Mouse (Mus musculus) neural tube, embryonic 14.5 days (tissue): ENCODE results near the gene Strada. TPM values are rescaled to one million over a fixed set of nuclear protein-coding genes. Genes with fewer than 3 reads are reported as not detected.

ENCODE experiments used
- ATAC-seq: fragments of 200-750 bp; cut with Nextera tagmentation; 2 replicates; pipeline ENCODE4 v1.8.0; 2017; ENCODE audit warnings: low read depth, mild to moderate bottlenecking, moderate TSS enrichment, moderate library complexity
- H3K27ac ChIP-seq: fragments of 300-500 bp; sonication (generic); 2 replicates; pipeline ENCODE4 v1.5.1; 2014; ENCODE audit warnings: low read depth, mild to moderate bottlenecking, control low read depth, low read length, moderate library complexity, mixed read lengths
- H3K27me3 ChIP-seq: fragments of 300-500 bp; sonication (generic); 2 replicates; pipeline ENCODE4 v1.6.1; 2014; ENCODE audit warnings: low read length; ENCODE audit not compliant: control insufficient read depth, insufficient read depth
- H3K36me3 ChIP-seq: fragments of 300-500 bp; sonication (generic); 2 replicates; pipeline ENCODE4 v1.6.1; 2014; ENCODE audit warnings: low read length, mixed read lengths; ENCODE audit not compliant: control insufficient read depth, insufficient read depth
- H3K4me1 ChIP-seq: fragments of 300-500 bp; sonication (generic); 2 replicates; pipeline ENCODE4 v1.6.1; 2014; ENCODE audit warnings: low read length; ENCODE audit not compliant: control insufficient read depth, insufficient read depth
- H3K4me2 ChIP-seq: fragments of 300-500 bp; sonication (generic); 2 replicates; pipeline ENCODE4 v1.6.1; 2014; ENCODE audit warnings: mild to moderate bottlenecking, low read depth, low read length, control low read depth
- H3K4me3 ChIP-seq: fragments of 300-500 bp; sonication (generic); 2 replicates; pipeline ENCODE4 v1.5.1; 2014; ENCODE audit warnings: low read depth, low read length, control low read depth, mixed read lengths
- H3K9ac ChIP-seq: fragments of 300-500 bp; sonication (generic); replicated peaks from 2 replicates; pipeline ENCODE4 v1.6.1; 2014; ENCODE audit warnings: low read depth, mild to moderate bottlenecking, control low read depth, low read length, mixed read lengths
- H3K9me3 ChIP-seq: fragments of 300-500 bp; sonication (generic); 2 replicates; pipeline ENCODE4 v1.6.1; 2016; ENCODE audit warnings: low read length; ENCODE audit not compliant: control insufficient read depth
- WGBS: fragments of 180-500 bp; shearing (Covaris S2); extraction: QIAGEN DNeasy Blood & Tissue Kit; methylation state at CpG from one replicate; pipeline ENCODE4 v1.1.7; 2014; 5-methylcytosine and 5-hydroxymethylcytosine counted together
- polyA plus RNA-seq: library from polyadenylated mRNA; unstranded; fragments of >200 nt; fragmentation: Nextera tagmentation; extraction: Ambion mirVana; gene quantifications from 2 replicates; pipeline ENCODE4 v1.2.1, GENCODE M21; 2014

Gene Strada
- polyA plus RNA-seq, 1 experiment from 2014 or later, result 34.8 TPM

DNA sequence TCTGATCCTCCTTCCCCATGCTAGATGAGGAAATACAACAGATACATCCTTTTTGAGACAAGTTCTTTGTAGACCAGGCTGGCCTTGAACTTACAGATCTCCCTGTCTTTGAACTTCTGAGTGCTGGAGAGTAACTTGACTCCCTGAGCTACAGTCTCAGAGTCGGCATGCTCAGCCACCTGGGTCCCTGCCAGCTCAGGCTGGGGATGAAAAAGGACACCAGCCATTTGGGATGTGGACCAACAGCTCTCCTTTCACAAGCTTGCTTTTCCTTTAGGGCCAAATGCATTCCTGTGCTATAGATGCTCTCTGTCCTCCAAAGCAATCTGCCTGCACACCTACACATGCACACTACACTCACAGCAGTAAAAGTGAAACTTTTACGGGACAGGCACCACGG is 26.9 kb downstream of the Strada start:
- WGBS, result 68% methylated on average over 3 of the region's 3 CpGs
- H3K27ac ChIP-seq, result no peak overlapping the region
- peaks cover 5% of the 10 kb centered on the region; the same call in 1 of the 2 replicates for H3K36me3 ChIP-seq
- H3K9ac ChIP-seq, result no peak overlapping the region
- no peak overlapping the region for H3K4me3 ChIP-seq
- H3K4me1 ChIP-seq, result no peaks in the 10 kb centered on the region
- no peak for ATAC-seq
- no peaks in the 10 kb centered on the region for H3K9me3 ChIP-seq
- H3K4me2 ChIP-seq, result no peak overlapping the region
- no peaks in the 10 kb centered on the region for H3K27me3 ChIP-seq

DNA sequence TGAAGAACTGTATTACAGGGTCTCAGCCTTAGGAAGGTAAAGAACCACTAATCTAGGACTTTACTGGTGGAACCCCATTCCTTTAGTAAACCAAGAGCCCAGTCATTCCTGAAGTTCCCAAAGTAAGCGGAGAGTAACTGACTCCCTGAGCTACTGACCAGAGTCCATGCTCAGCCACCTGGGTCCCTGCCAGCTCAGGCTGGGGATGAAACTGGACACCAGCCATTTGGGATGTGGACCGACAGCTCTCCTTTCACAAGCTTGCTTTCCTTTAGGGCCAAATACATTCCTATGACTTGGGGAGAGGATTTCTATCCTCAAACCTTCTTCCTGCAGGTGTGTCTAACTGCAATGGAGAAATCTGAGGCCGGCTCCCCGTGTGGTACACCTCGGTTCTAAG is 27.6 kb downstream of the Strada start:
- no peak for ATAC-seq
- Histone ChIP-seq H3K4me1 (no peaks in the 10 kb centered on the region), H3K4me2 (no peak overlapping the region), H3K9ac (no peak overlapping the region), H3K27ac (no peak overlapping the region), H3K4me3 (no peak overlapping the region), H3K36me3 (peaks cover 8% of the 10 kb centered on the region; the same call in 1 of the 2 replicates), H3K27me3 (no peaks in the 10 kb centered on the region), H3K9me3 (no peaks in the 10 kb centered on the region)
- 83% methylated on average over 5 of the region's 5 CpGs for WGBS

GRCm38 (mm10) chr11:106173228-106173627 is 28.7 kb downstream of the Strada start:
- no peaks in the 10 kb centered on the region for H3K27me3 ChIP-seq
- no peaks in the 10 kb centered on the region for H3K4me1 ChIP-seq
- H3K27ac ChIP-seq, result no peak overlapping the region
- no peak overlapping the region for H3K9ac ChIP-seq
- no peak overlapping the region for H3K4me2 ChIP-seq
- H3K4me3 ChIP-seq, result no peak overlapping the region
- no peaks in the 10 kb centered on the region for H3K9me3 ChIP-seq
- no peak for ATAC-seq
- H3K36me3 ChIP-seq, result peaks cover 12% of the 10 kb centered on the region; the same call in 1 of the 2 replicates
- 100% methylated on average over 2 of the region's 2 CpGs for WGBS

GRCm38 (mm10) chr11:106170807-106171206 is 31.2 kb downstream of the Strada start:
- 79% methylated on average over 7 of the region's 7 CpGs for WGBS
- Histone ChIP-seq H3K4me3 (no peak overlapping the region), H3K27ac (no peak overlapping the region), H3K27me3 (no peaks in the 10 kb centered on the region), H3K36me3 (peaks cover 30% of the 10 kb centered on the region; the same call in 1 of the 2 replicates), H3K4me2 (no peak overlapping the region), H3K9me3 (no peaks in the 10 kb centered on the region), H3K4me1 (no peaks in the 10 kb centered on the region), H3K9ac (no peak overlapping the region)
- ATAC-seq, result no peak

- 90% methylated on average over 5 of the region's 5 CpGs for WGBS
- H3K9ac ChIP-seq, result no peak overlapping the region
- H3K36me3 ChIP-seq, result peaks cover 48% of the 10 kb centered on the region
Measured at GRCm38 (mm10) chr11:106167435-106167834, 34.5 kb downstream of the Strada start.

DNA sequence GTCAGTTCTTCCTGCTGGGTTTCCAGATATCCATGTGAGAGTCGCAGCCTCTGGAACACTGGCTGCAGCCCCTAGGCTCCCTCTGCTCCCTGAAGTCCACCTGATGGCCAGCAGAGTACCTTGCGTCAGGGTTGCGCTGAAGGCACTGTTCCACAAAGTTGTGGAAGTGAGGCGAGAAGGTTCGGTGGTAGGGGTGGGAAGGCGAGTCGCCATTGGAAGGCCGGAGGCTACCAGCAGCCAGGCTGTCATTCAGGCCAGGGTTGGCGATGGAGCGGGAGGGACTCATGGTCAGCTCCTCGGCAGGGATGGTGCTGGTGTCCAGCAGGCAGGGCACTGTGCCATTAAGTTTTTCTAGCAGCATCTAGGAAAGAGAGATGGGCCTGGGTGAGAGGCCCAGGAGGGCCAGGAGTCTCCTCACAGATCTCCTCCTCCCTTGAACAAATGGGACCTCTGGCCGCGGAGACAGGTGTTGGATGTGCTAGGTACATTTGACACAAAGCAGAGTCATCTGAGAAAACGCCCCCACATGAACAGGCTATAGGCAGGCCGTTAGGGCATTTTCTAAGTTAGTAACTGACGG is 37.3 kb downstream of the Strada start:
- Histone ChIP-seq H3K9me3 (no peaks in the 10 kb centered on the region), H3K27ac (no peak overlapping the region), H3K36me3 (peaks cover 41% of the 10 kb centered on the region), H3K4me3 (no peak overlapping the region), H3K9ac (no peak overlapping the region), H3K4me2 (no peak overlapping the region), H3K4me1 (peaks cover 11% of the 10 kb centered on the region), H3K27me3 (no peaks in the 10 kb centered on the region)
- WGBS, result 94% methylated on average over 16 of the region's 16 CpGs
- ATAC-seq, result no peak

More at GRCm38 (mm10) chr11:106167435-106167834, 34.5 kb downstream of the Strada start:
- Histone ChIP-seq H3K4me3 (no peak overlapping the region), H3K27ac (no peak overlapping the region), H3K4me2 (no peak overlapping the region), H3K27me3 (no peaks in the 10 kb centered on the region), H3K4me1 (no peaks in the 10 kb centered on the region), H3K9me3 (no peaks in the 10 kb centered on the region)
- ATAC-seq, result no peak

- no peak overlapping the region for H3K9ac ChIP-seq
- ATAC-seq, result no peak
- H3K4me2 ChIP-seq, result no peak overlapping the region
- H3K36me3 ChIP-seq, result peaks cover 38% of the 10 kb centered on the region
- no peak overlapping the region for H3K27ac ChIP-seq
- peaks cover 18% of the 10 kb centered on the region for H3K4me1 ChIP-seq
- 90% methylated on average over 4 of the region's 4 CpGs for WGBS
- H3K4me3 ChIP-seq, result no peak overlapping the region
- no peaks in the 10 kb centered on the region for H3K27me3 ChIP-seq
- no peaks in the 10 kb centered on the region for H3K9me3 ChIP-seq
Measured at GRCm38 (mm10) chr11:106163546-106163945, 38.4 kb downstream of the Strada start.

DNA sequence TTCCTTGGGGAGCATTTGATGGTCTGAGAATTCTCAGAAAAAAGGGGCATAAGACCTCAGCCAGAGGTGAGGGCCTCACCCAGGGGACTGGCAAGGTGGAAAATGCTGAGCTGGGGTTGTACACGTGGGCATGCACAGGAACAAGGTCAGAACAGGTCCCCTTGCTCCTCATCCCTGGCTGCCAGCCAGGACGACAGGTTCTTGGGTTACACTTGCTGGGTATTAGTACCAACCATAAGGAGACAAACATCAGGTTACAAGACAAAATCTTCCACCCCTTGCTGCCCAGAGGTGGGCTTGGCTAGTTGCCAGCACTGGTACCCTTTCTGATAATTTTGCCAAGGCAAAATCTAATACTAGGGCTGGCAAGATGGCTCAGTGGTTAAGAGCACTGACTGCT is 39.7 kb downstream of the Strada start:
- H3K4me3 ChIP-seq, result no peak overlapping the region
- H3K9ac ChIP-seq, result no peak overlapping the region
- no peaks in the 10 kb centered on the region for H3K27me3 ChIP-seq
- 96% methylated on average over 2 of the region's 2 CpGs for WGBS
- H3K4me2 ChIP-seq, result no peak overlapping the region
- H3K9me3 ChIP-seq, result no peaks in the 10 kb centered on the region
- peaks cover 24% of the 10 kb centered on the region for H3K4me1 ChIP-seq
- no peak overlapping the region for H3K27ac ChIP-seq
- no peak for ATAC-seq
- peaks cover 28% of the 10 kb centered on the region for H3K36me3 ChIP-seq

DNA sequence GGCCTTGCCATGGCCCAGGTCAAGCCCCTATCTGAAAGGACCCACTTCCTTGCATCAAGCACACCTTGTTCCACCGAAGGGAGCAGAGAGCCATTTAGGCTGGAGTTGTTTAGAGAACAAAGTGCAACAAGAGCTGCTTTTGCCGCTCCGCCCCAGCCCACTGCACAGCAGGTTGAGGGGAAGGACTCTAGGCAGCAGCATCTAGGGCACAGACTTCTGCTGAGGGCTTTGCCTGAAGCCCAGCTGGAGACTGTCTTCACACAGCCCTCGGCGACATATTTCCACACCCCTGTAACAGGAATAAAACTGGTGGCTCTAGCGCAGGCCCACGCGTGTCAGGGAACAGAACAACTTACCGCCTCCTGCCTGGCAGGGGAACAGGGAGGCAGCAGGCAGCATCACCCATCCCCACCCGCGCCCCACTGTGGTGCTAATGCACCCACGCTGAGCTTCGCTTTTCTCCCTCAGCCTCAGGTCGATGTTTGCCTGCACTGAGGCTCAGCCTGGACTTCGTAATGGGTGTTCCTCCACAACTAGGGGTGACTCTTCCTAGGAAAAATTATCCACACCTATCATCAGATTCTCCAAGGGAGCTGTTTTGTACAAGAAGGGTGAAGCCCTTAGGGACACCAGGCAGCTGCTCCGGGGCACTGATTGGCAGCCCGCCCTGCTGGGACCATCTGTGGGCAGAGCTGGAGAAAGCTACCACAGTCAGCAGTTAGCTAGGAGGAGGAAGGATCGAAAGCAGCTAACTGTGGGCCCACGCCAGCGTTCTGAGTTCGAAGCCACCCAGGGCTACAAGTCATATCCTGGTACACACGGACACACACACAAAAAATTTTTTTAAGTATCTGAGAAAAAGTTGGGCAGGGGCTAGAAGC is 40.9 kb downstream of the Strada start, which contains the start of the genes Gm10840 and Limd2:
Gene Gm10840, plus strand, starts transcription at position 10 of the 881 bp plus-strand sequence.
Gene Limd2, minus strand, starts transcription at position 20 of the 881 bp plus-strand sequence.
- Histone ChIP-seq H3K9ac (peak within 1 kb of the TSS; percentile 97), H3K4me1 (peaks cover 24% of the 10 kb centered on the region), H3K9me3 (no peaks in the 10 kb centered on the region), H3K4me3 (peak within 1 kb of the TSS; percentile 79), H3K27ac (peak within 1 kb of the TSS; percentile 97), H3K36me3 (peaks cover 22% of the 10 kb centered on the region), H3K4me2 (peak within 1 kb of the TSS; percentile 94), H3K27me3 (no peaks in the 10 kb centered on the region)
- 23% methylated on average over 22 of the region's 22 CpGs for WGBS
- peak; percentile 32; the same call in 1 of the 2 replicates for ATAC-seq
